Mouse (Mus musculus) cerebellum, adult 9-10 months (tissue): Measurements from ENCODE around the gene D2hgdh.

Source experiments
- DNase-seq: peaks from one replicate; pipeline ENCODE4 v3.0.0; 2022

D2hgdh gene

GRCm38 (mm10) chr1:93824609-93825008 is at the start of gene D2hgdh:
Gene D2hgdh (plus strand): TSS chr1:93824909.
- no peak for DNase-seq

- DNase-seq: no peak
Measured at GRCm38 (mm10) chr1:93776686-93777085, 48.0 kb upstream of the D2hgdh start.

- DNase-seq: no peak
Measured at GRCm38 (mm10) chr1:93786912-93787311, 37.8 kb upstream of the D2hgdh start.

- no peak for DNase-seq
Measured at GRCm38 (mm10) chr1:93794526-93794925, 30.2 kb upstream of the D2hgdh start.

- no peak for DNase-seq
Measured at GRCm38 (mm10) chr1:93795886-93796285, 28.8 kb upstream of the D2hgdh start.

- peak; percentile 69 for DNase-seq
Measured at GRCm38 (mm10) chr1:93800670-93801503, 23.8 kb upstream of the D2hgdh start.

GRCm38 (mm10) chr1:93801741-93802238 is 22.9 kb upstream of the D2hgdh start, which contains the start of gene Dtymk:
Gene Dtymk (minus strand): TSS chr1:93801934.
- peak; percentile 95 for DNase-seq

- DNase-seq: peak; percentile 56
Measured at GRCm38 (mm10) chr1:93802771-93803170, 21.9 kb upstream of the D2hgdh start.

- DNase-seq: peak; percentile 100
Measured at GRCm38 (mm10) chr1:93803556-93804507, 20.9 kb upstream of the D2hgdh start, which contains the start of gene Ing5. Gene Ing5 (plus strand): TSS chr1:93803965.

- no peak for DNase-seq
Measured at GRCm38 (mm10) chr1:93804818-93805217, 19.9 kb upstream of the D2hgdh start.

GRCm38 (mm10) chr1:93805221-93805951 is 19.3 kb upstream of the D2hgdh start:
- peak; percentile 68 for DNase-seq

- no peak for DNase-seq
Measured at GRCm38 (mm10) chr1:93808871-93809270, 15.8 kb upstream of the D2hgdh start.

- DNase-seq: peak; percentile 37
Measured at GRCm38 (mm10) chr1:93810011-93810410, 14.7 kb upstream of the D2hgdh start.

GRCm38 (mm10) chr1:93811495-93812039 is 13.1 kb upstream of the D2hgdh start:
- DNase-seq: peak; percentile 56

GRCm38 (mm10) chr1:93817823-93818532 is 6.7 kb upstream of the D2hgdh start:
- no peak for DNase-seq

GRCm38 (mm10) chr1:93818722-93819121 is 6.0 kb upstream of the D2hgdh start:
- DNase-seq: no peak

- DNase-seq: peak; percentile 57
Measured at GRCm38 (mm10) chr1:93823796-93824495, 763 bp upstream of the D2hgdh start.

GRCm38 (mm10) chr1:93825105-93825674 is 481 bp downstream of the D2hgdh start:
- DNase-seq: peak; percentile 98

GRCm38 (mm10) chr1:93825771-93826539 is 1.2 kb downstream of the D2hgdh start:
- no peak for DNase-seq

- DNase-seq: peak; percentile 71
Measured at GRCm38 (mm10) chr1:93826540-93826835, 1.8 kb downstream of the D2hgdh start.
